Mouse (Mus musculus): Measurements from ENCODE around the gene Fos.

Fos gene

GRCm38 (mm10) chr12:85459820-85460219, 13.9 kb upstream of the Fos start:
- intact Hi-C loops (cut with DNase I): no loop called here

GRCm38 (mm10) chr12:85461913-85462663, 11.6 kb upstream of the Fos start:
- intact Hi-C loops (cut with DNase I): no loop called here

- intact Hi-C loops (cut with DNase I): no loop called here
These were observed 10.9 kb upstream of the Fos start for GRCm38 (mm10) chr12:85462802-85463201.

GRCm38 (mm10) chr12:85464431-85464830, 9.3 kb upstream of the Fos start:
- intact Hi-C loops (cut with DNase I): no loop called here

GRCm38 (mm10) chr12:85464902-85465301, 8.8 kb upstream of the Fos start:
- intact Hi-C loops (cut with DNase I): no loop called here

- intact Hi-C loops (cut with DNase I): no loop called here
These were observed 5.8 kb upstream of the Fos start for GRCm38 (mm10) chr12:85467854-85468253.

GRCm38 (mm10) chr12:85468666-85469065, 5.0 kb upstream of the Fos start:
- intact Hi-C loops (cut with DNase I): no loop called here

- intact Hi-C loops (cut with DNase I): no loop called here
These were observed 1.6 kb upstream of the Fos start for GRCm38 (mm10) chr12:85471920-85472655.

GRCm38 (mm10) chr12:85472656-85473410, 857 bp upstream of the Fos start:
- intact Hi-C loops (cut with DNase I): no loop called here

- intact Hi-C loops (cut with DNase I): loop anchor here (5.0 kb wide), 1 partner anchor 82 kb away; no protein-coding TSS in a partner anchor
These were observed 875 bp downstream of the Fos start for GRCm38 (mm10) chr12:85474298-85475231.

- intact Hi-C loops (cut with DNase I): loop anchor here (5.0 kb wide), 1 partner anchor 83 kb away; no protein-coding TSS in a partner anchor
These were observed 1.7 kb downstream of the Fos start for GRCm38 (mm10) chr12:85475232-85475919.

- intact Hi-C loops (cut with DNase I): loop anchor here (5.0 kb wide), 1 partner anchor 84 kb away; no protein-coding TSS in a partner anchor
These were observed 2.5 kb downstream of the Fos start for GRCm38 (mm10) chr12:85475920-85476828.

- intact Hi-C loops (cut with DNase I): loop anchor here (5.0 kb wide), 1 partner anchor 85 kb away; no protein-coding TSS in a partner anchor
These were observed 3.5 kb downstream of the Fos start for GRCm38 (mm10) chr12:85477219-85477618.

GRCm38 (mm10) chr12:85477804-85478203, 4.1 kb downstream of the Fos start:
- intact Hi-C loops (cut with DNase I): loop anchor here (5.0 kb wide), 1 partner anchor 86 kb away; no protein-coding TSS in a partner anchor

GRCm38 (mm10) chr12:85478696-85479095, 5.0 kb downstream of the Fos start:
- intact Hi-C loops (cut with DNase I): loop anchor here (5.0 kb wide), 1 partner anchor 86 kb away; no protein-coding TSS in a partner anchor

GRCm38 (mm10) chr12:85479190-85479589, 5.5 kb downstream of the Fos start:
- intact Hi-C loops (cut with DNase I): loop anchor here (5.0 kb wide), 1 partner anchor 87 kb away; no protein-coding TSS in a partner anchor

GRCm38 (mm10) chr12:85483155-85483554, 9.5 kb downstream of the Fos start:
- intact Hi-C loops (cut with DNase I): loop anchor here (5.0 kb wide), 1 partner anchor 46 kb away; no protein-coding TSS in a partner anchor

GRCm38 (mm10) chr12:85484655-85485054, 11.0 kb downstream of the Fos start:
- intact Hi-C loops (cut with DNase I): loop anchor here (5.0 kb wide), 1 partner anchor 47 kb away; no protein-coding TSS in a partner anchor
